ENCODE assay signal across 9 mouse cellular contexts in genomic region chr7:46181590-46181989, GRCm38 (mm10). TPM values are rescaled to one million over a fixed set of nuclear protein-coding genes. Genes with fewer than 3 reads are reported as not detected.
DNase-seq lines count a peak whose midpoint lies in the region; ATAC-seq lines count a peak whose summit lies in the region.
"Had no signal": no experiment of that assay in that cellular context is flagged by ENCODE, and none has a peak within 500 bp of the region (broad histone marks: within the 10 kb centered on the region; RNA-seq: fewer than 3 reads in every experiment).

No protein-coding gene starts in this region.

- H3K27me3 ChIP-seq in hindbrain, embryonic 10.5 days (ENCODE audit: insufficient read depth, poor library complexity, severe bottlenecking): peaks cover 62% of the 10 kb centered on the region
- H3K27me3 ChIP-seq in midbrain, embryonic 12.5 days: peaks cover 69% of the 10 kb centered on the region
- H3K27me3 ChIP-seq in stomach, embryonic 16.5 days (ENCODE audit: control insufficient read depth, insufficient read depth, low read length): peaks cover 10% of the 10 kb centered on the region; the same call in 1 of the 2 replicates

- no peaks in the 10 kb centered on the region for H3K36me3 ChIP-seq in hindbrain, embryonic 10.5 days
- H3K36me3 ChIP-seq in midbrain, embryonic 12.5 days: no peaks in the 10 kb centered on the region
- no peaks in the 10 kb centered on the region for H3K36me3 ChIP-seq in stomach, embryonic 16.5 days (ENCODE audit: control insufficient read depth, insufficient read depth, low read length)
- H3K36me3 ChIP-seq: lung, embryonic 15.5 days had no signal

- H3K4me1 ChIP-seq in hindbrain, embryonic 10.5 days (replicated peaks): peaks cover 12% of the 10 kb centered on the region
- H3K4me1 ChIP-seq in midbrain, embryonic 12.5 days: peaks cover 10% of the 10 kb centered on the region
- no peaks in the 10 kb centered on the region for H3K4me1 ChIP-seq in stomach, embryonic 16.5 days (ENCODE audit: control insufficient read depth, insufficient read depth, low read length)

- H3K9ac ChIP-seq in midbrain, embryonic 12.5 days (replicated peaks): no peak overlapping the region
- no peak overlapping the region for H3K9ac ChIP-seq in stomach, embryonic 16.5 days (ENCODE audit: low read length)
- H3K9ac ChIP-seq: lung, embryonic 15.5 days had no signal

- no peak overlapping the region for H3K4me2 ChIP-seq in midbrain, embryonic 12.5 days (replicated peaks)
- no peak overlapping the region for H3K4me2 ChIP-seq in stomach, embryonic 16.5 days (ENCODE audit: low read depth, low read length)
- H3K4me2 ChIP-seq: lung, embryonic 15.5 days had no signal

- no peaks in the 10 kb centered on the region for H3K9me3 ChIP-seq in hindbrain, embryonic 10.5 days
- H3K9me3 ChIP-seq in midbrain, embryonic 12.5 days: no peaks in the 10 kb centered on the region
- H3K9me3 ChIP-seq in stomach, embryonic 16.5 days (replicated peaks; ENCODE audit: control insufficient read depth, low read length): no peaks in the 10 kb centered on the region
- H3K9me3 ChIP-seq: lung, embryonic 15.5 days had no signal

- WGBS in hindbrain, embryonic 10.5 days: 3% methylated on average over 3 of the region's 3 CpGs
- 4% methylated on average over 3 of the region's 3 CpGs for WGBS in midbrain, embryonic 12.5 days
- under 1% methylated on average over 3 of the region's 3 CpGs for WGBS in stomach, embryonic 16.5 days

- no peak overlapping the region for H3K4me3 ChIP-seq in hindbrain, embryonic 10.5 days
- H3K4me3 ChIP-seq in midbrain, embryonic 12.5 days: no peak overlapping the region
- no peak overlapping the region for H3K4me3 ChIP-seq in stomach, embryonic 16.5 days (replicated peaks; ENCODE audit: low read length)
- H3K4me3 ChIP-seq: lung, embryonic 15.5 days had no signal

- DNase-seq in layer of hippocampus, adult 11-12 months (ENCODE audit: low spot score): peak; percentile 66
- no peak for DNase-seq in layer of hippocampus, adult 9-10 months (ENCODE audit: low spot score)
- DNase-seq in adrenal gland, adult 8-10 months: peak; percentile 10
- DNase-seq in embryo, embryonic 11 days: peak; percentile 71
- DNase-seq in hindbrain, embryonic 10.5 days (ENCODE audit: low spot score): peak; percentile 45
- DNase-seq in layer of hippocampus, adult 9-11 months: peak; percentile 45

- no peak overlapping the region for H3K27ac ChIP-seq in hindbrain, embryonic 10.5 days
- H3K27ac ChIP-seq in midbrain, embryonic 12.5 days (replicated peaks): no peak overlapping the region
- H3K27ac ChIP-seq in stomach, embryonic 16.5 days (ENCODE audit: low read length): no peak overlapping the region
- H3K27ac ChIP-seq: lung, embryonic 15.5 days had no signal

- peak; percentile 69; the same call in 1 of the 2 replicates for ATAC-seq in midbrain, embryonic 12.5 days (ENCODE audit: low FRiP score, low read depth)
- peak; percentile 56; the same call in 1 of the 2 replicates for ATAC-seq in stomach, embryonic 16.5 days (ENCODE audit: insufficient read depth, low FRiP score)

RNA-seq across cellular contexts. Expression of gene Abcc8, which starts 1.8 kb away (rescaled TPM):
- total RNA-seq in adrenal gland, adult 8-10 months (2022): 1 to 10 TPM in 3 of 4 experiments, under 1 TPM in 1; 0.92 to 2.9 (median 1.7) TPM
- polyA plus RNA-seq in hindbrain, embryonic 10.5 days (2016; fragmentation: Nextera tagmentation; extraction: Ambion mirVana): 1.2 and 1.8 TPM in 2 replicates
- 1.5 and 1.7 TPM in 2 replicates for polyA plus RNA-seq in midbrain, embryonic 12.5 days (2016; fragmentation: Nextera tagmentation; extraction: Ambion mirVana)
- polyA plus RNA-seq in stomach, embryonic 16.5 days (2015; fragmentation: Nextera tagmentation; extraction: Ambion mirVana): 10.2 and 10.6 TPM in 2 replicates

RNA-seq across cellular contexts. Expression of gene Ush1c, which starts 56.7 kb away (rescaled TPM):
- total RNA-seq in adrenal gland, adult 8-10 months (2022): 1 to 10 TPM; 2.5 to 5.2 (median 3.4) TPM
- 3.3 and 4.7 TPM in 2 replicates for polyA plus RNA-seq in hindbrain, embryonic 10.5 days (2016; fragmentation: Nextera tagmentation; extraction: Ambion mirVana)
- 2.0 and 2.5 TPM in 2 replicates for polyA plus RNA-seq in midbrain, embryonic 12.5 days (2016; fragmentation: Nextera tagmentation; extraction: Ambion mirVana)
- polyA plus RNA-seq in stomach, embryonic 16.5 days (2015; fragmentation: Nextera tagmentation; extraction: Ambion mirVana): 9.8 and 10.2 TPM in 2 replicates

RNA-seq across cellular contexts. Expression of gene Otog, which starts 59.2 kb away (rescaled TPM):
- under 1 TPM in 2 of 4 experiments, not detected in 2; 0.59 to 0.87 TPM for total RNA-seq in adrenal gland, adult 8-10 months (2022)
- polyA plus RNA-seq in hindbrain, embryonic 10.5 days (2016; fragmentation: Nextera tagmentation; extraction: Ambion mirVana): 0.31 and 1.7 TPM in 2 replicates
- polyA plus RNA-seq in midbrain, embryonic 12.5 days (2016; fragmentation: Nextera tagmentation; extraction: Ambion mirVana): 0.12 and 0.15 TPM in 2 replicates
- polyA plus RNA-seq in stomach, embryonic 16.5 days (2015; fragmentation: Nextera tagmentation; extraction: Ambion mirVana): 0.01 TPM in 1 of 2 replicates, not detected in the other
- polyA plus RNA-seq: lung, embryonic 15.5 days had no signal
